Mouse (Mus musculus) megakaryocyte, embryonic 14.5 days (primary cell): ENCODE results near the gene Bpifb1.

Experiments used
- FLI1 ChIP-seq: IDR thresholded peaks from 2 replicates; pipeline ENCODE4 v1.6.1; 2012; ENCODE audit warnings: low read length, inconsistent platforms, mixed read lengths
- GATA1 ChIP-seq: IDR thresholded peaks from 3 replicates; pipeline ENCODE4 v1.6.1; 2012; ENCODE audit warnings: mixed read lengths, low read length, inconsistent platforms, borderline replicate concordance

DNA sequence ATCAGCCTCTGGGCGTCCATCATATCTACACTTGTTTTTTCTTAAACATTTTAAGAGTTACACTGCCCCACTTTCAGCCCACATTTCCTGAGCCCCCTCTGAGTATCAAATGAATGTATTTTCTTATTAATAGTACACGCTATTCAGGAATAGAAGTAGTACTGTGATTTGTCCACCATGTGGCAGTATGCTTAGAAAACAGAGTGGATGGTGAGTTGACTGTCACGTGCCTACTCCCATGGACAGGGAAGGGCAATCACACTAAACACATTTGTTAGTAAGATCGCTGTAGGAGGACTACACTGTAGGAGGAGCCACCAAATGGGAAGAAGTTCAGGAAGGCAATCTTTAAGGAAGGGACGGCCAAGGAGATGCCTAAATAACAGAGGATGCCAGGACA lies 3.1 kb upstream of the Bpifb1 start:
- TF ChIP-seq GATA1 = no peak
- TF ChIP-seq FLI1 = no peak
